Mouse (Mus musculus) E14TG2a.4 (cell line): ENCODE measurements at regions not wholly inside any gene's neighbourhood (a gene's known extent, or its start where the extent isn't known, plus 50 kb on each side); places are given as distances from the start of the nearest gene placed in this dataset.

Experiments used
- H3K27me3 ChIP-seq: 2 replicates; pipeline ENCODE4 v1.6.1; 2014; ENCODE audit warnings: low read length, control low read depth; ENCODE audit not compliant: insufficient read depth
- H3K36me3 ChIP-seq: 2 replicates; pipeline ENCODE4 v1.6.1; 2014; ENCODE audit warnings: low read length, control low read depth; ENCODE audit not compliant: insufficient read depth
- H3K4me1 ChIP-seq: replicated peaks from 2 replicates; pipeline ENCODE4 v1.6.1; 2014; ENCODE audit warnings: low read depth, low read length, control low read depth
- H3K4me3 ChIP-seq: replicated peaks from 2 replicates; pipeline ENCODE4 v1.5.1; 2014; ENCODE audit warnings: mild to moderate bottlenecking, low read length
- H3K9me3 ChIP-seq: 2 replicates; pipeline ENCODE4 v1.6.1; 2014; ENCODE audit warnings: low read length, control low read depth
- CTCF ChIP-seq: conservative IDR thresholded peaks from 2 replicates; pipeline ENCODE4 v1.5.1; 2014; ENCODE audit warnings: low read length
- NANOG ChIP-seq: IDR thresholded peaks from 2 replicates; pipeline ENCODE4 v1.6.1; 2014; ENCODE audit warnings: borderline replicate concordance, low read length, mixed read lengths
- POU5F1 ChIP-seq: IDR thresholded peaks from 2 replicates; pipeline ENCODE4 v1.6.1; 2014; ENCODE audit warnings: low read length, borderline replicate concordance

GRCm38 (mm10) chr1:44388091-44388490 lies 163.2 kb upstream of the Gulp1 start:
- no peak for TF ChIP-seq POU5F1
- no peak for TF ChIP-seq NANOG
- no peak for TF ChIP-seq CTCF
- Histone ChIP-seq H3K4me1 (no peaks in the 10 kb centered on the region), H3K4me3 (no peak overlapping the region), H3K9me3 (peaks cover 47% of the 10 kb centered on the region), H3K27me3 (no peaks in the 10 kb centered on the region), H3K36me3 (no peaks in the 10 kb centered on the region)

DNA sequence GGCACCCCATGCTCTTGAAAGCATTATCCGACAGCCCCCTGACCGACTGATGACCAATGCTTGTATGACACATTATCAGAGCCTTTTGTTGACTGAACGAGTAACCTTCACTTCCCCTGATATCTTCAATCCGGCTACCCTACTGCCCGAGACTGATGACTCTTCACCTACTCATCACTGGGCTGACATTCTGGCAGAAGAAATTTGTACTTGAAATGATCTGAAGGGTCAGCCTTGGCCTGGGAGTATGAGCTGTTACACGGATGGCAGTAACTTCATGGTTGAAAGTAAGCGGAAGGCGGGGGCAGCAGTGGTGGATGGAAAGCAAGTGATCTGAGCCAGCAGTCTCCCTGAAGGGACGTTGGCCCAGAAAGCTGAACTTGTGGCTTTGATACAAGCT lies 159.2 kb upstream of the Gulp1 start:
- peaks cover 85% of the 10 kb centered on the region for H3K9me3 ChIP-seq
- no peaks in the 10 kb centered on the region for H3K36me3 ChIP-seq
- 0 out of 2 replicates have a peak, but pooled peaks cover 3% of the 10 kb centered on the region for H3K4me1 ChIP-seq
- H3K27me3 ChIP-seq = no peaks in the 10 kb centered on the region
- TF ChIP-seq CTCF (no peak), NANOG (no peak), POU5F1 (no peak)
- H3K4me3 ChIP-seq = no peak overlapping the region

DNA sequence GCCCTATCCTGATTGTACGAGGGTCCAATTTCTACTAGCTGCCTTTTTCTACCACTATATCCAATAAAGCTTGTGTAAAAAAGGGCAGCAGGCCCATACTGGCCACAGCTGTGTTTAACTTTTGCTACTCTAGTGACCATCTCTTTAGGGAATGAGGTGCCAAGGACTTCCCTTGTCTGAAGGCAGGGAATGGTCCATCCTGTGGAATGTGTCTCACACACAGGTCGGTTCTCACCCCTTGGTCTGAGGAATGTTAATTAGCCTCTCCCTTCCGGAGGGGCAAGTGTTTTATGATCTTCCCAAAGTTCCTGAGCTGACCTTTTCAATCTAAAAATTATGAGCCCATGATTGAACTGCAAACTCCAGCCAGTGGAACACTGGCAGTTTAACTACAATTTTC lies 155.8 kb upstream of the Gulp1 start:
- peaks cover 79% of the 10 kb centered on the region for H3K9me3 ChIP-seq
- no peak for TF ChIP-seq CTCF
- TF ChIP-seq POU5F1 = no peak
- TF ChIP-seq NANOG = no peak
- 0 out of 2 replicates have a peak, but pooled peaks cover 3% of the 10 kb centered on the region for H3K4me1 ChIP-seq
- no peaks in the 10 kb centered on the region for H3K27me3 ChIP-seq
- H3K36me3 ChIP-seq = no peaks in the 10 kb centered on the region
- no peak overlapping the region for H3K4me3 ChIP-seq

DNA sequence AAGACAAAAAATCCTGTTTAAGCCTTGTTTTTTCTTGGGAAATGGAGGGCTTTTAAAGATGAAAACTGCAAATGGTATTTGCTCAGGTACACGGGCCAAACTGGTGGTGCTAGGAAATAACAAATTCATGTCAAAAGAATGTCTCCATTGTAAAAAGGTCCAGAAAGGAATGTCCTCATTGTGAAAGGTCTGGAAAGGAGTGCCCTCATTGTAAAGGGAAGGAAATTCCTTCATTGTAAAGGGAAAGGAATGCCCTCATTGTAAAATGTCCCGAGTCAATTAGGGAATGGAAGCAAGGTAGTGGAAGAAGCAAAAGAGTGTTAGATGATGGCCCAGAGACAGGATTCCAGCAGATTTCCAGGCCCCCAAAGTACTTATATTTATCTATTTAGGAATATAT lies 153.2 kb upstream of the Gulp1 start:
- Histone ChIP-seq H3K4me1 (0 out of 2 replicates have a peak, but pooled peaks cover 3% of the 10 kb centered on the region), H3K9me3 (peaks cover 55% of the 10 kb centered on the region), H3K36me3 (no peaks in the 10 kb centered on the region), H3K4me3 (no peak overlapping the region), H3K27me3 (no peaks in the 10 kb centered on the region)
- TF ChIP-seq CTCF (no peak), POU5F1 (no peak), NANOG (no peak)

- H3K36me3 ChIP-seq = no peaks in the 10 kb centered on the region
- no peaks in the 10 kb centered on the region for H3K4me1 ChIP-seq
- peak; percentile 29 for TF ChIP-seq CTCF
- TF ChIP-seq POU5F1 = no peak
- peaks cover 18% of the 10 kb centered on the region for H3K9me3 ChIP-seq
- H3K4me3 ChIP-seq = no peak overlapping the region
- H3K27me3 ChIP-seq = no peaks in the 10 kb centered on the region
Measured at GRCm38 (mm10) chr1:44437822-44438221, 113.5 kb upstream of the Gulp1 start.
